In genomic region chr5:117111774-117112112, GRCm38 (mm10) we compare ENCODE assay signal across 21 mouse cellular contexts. TPM values are rescaled to one million over a fixed set of nuclear protein-coding genes. Genes with fewer than 3 reads are reported as not detected.
DNase-seq lines count a peak whose midpoint lies in the region; ATAC-seq and TF ChIP-seq lines count a peak whose summit lies in the region.
"Had no signal": no experiment of that assay in that cellular context is flagged by ENCODE, and none has a peak within 500 bp of the region (broad histone marks: within the 10 kb centered on the region; RNA-seq: fewer than 3 reads in every experiment).

No protein-coding gene starts in this region.

- intact Hi-C loops in heart, postnatal 10 days (cut with DNase I): loop anchor here (10.0 kb wide), 1 partner anchor 273 kb away; the partner anchor contains the start of gene Rfc5

- TF ChIP-seq CTCF in E14TG2a.4 (conservative IDR thresholded peaks at IDR 0.05; ENCODE audit: low read length): no peak

- H3K36me3 ChIP-seq in E14TG2a.4 (ENCODE audit: insufficient read depth, low read length): peaks cover 65% of the 10 kb centered on the region
- H3K36me3 ChIP-seq in intestine, embryonic 15.5 days: peaks cover 38% of the 10 kb centered on the region

- H3K27me3 ChIP-seq in E14TG2a.4 (ENCODE audit: insufficient read depth, low read length): no peaks in the 10 kb centered on the region
- no peaks in the 10 kb centered on the region for H3K27me3 ChIP-seq in intestine, embryonic 15.5 days (replicated peaks)
- H3K27me3 ChIP-seq: embryonic facial prominence, embryonic 13.5 days; forebrain, embryonic 13.5 days; heart, embryonic 15.5 days; Patski had no signal

- no peak overlapping the region for H3K4me2 ChIP-seq in intestine, embryonic 15.5 days (replicated peaks)
- H3K4me2 ChIP-seq: embryonic facial prominence, embryonic 13.5 days; forebrain, embryonic 13.5 days; heart, embryonic 11.5 days; heart, embryonic 15.5 days; hindbrain, embryonic 14.5 days had no signal

- peaks cover 71% of the 10 kb centered on the region for H3K4me1 ChIP-seq in E14TG2a.4 (replicated peaks; ENCODE audit: low read depth, low read length)
- no peaks in the 10 kb centered on the region; the same call in 1 of the 2 replicates for H3K4me1 ChIP-seq in intestine, embryonic 15.5 days (replicated peaks)

- H3K27ac ChIP-seq in intestine, embryonic 15.5 days: no peak overlapping the region
- H3K27ac ChIP-seq: embryonic facial prominence, embryonic 13.5 days; forebrain, embryonic 13.5 days; heart, adult 2 months; heart, embryonic 15.5 days; hindbrain, embryonic 10.5 days; hindbrain, embryonic 14.5 days had no signal

- no peak for ATAC-seq in intestine, embryonic 15.5 days
- ATAC-seq: CD4-positive, CD25-positive, alpha-beta regulatory T cell, adult 4 months; forebrain, embryonic 13.5 days; forebrain, postnatal 0 days; Patski had no signal

- H3K4me3 ChIP-seq in E14TG2a.4 (replicated peaks; ENCODE audit: low read length): peak overlapping the region; percentile 58
- H3K4me3 ChIP-seq in intestine, embryonic 15.5 days (replicated peaks): no peak overlapping the region
- H3K4me3 ChIP-seq: embryonic facial prominence, embryonic 13.5 days; forebrain, embryonic 13.5 days; heart, adult 2 months; heart, embryonic 15.5 days; hindbrain, embryonic 10.5 days had no signal

- H3K9ac ChIP-seq in intestine, embryonic 15.5 days: no peak overlapping the region
- H3K9ac ChIP-seq: embryonic facial prominence, embryonic 13.5 days; forebrain, embryonic 13.5 days; forebrain, postnatal 0 days; heart, embryonic 15.5 days; hindbrain, embryonic 14.5 days had no signal

- H3K9me3 ChIP-seq in E14TG2a.4 (ENCODE audit: low read length): no peaks in the 10 kb centered on the region
- no peaks in the 10 kb centered on the region for H3K9me3 ChIP-seq in intestine, embryonic 15.5 days
- H3K9me3 ChIP-seq: embryonic facial prominence, embryonic 13.5 days; forebrain, embryonic 13.5 days; heart, embryonic 15.5 days; hindbrain, embryonic 10.5 days had no signal

- 95% methylated on average over 7 of the region's 7 CpGs for WGBS in intestine, embryonic 15.5 days

- DNase-seq in T-cell, adult 2 months (ENCODE audit: low spot score): peak; percentile 35
- DNase-seq in thymus, postnatal 14 days: peak; percentile 45
- DNase-seq in urinary bladder, adult 18-20 months (ENCODE audit: low spot score in 2 of 2): no peak
- no peak for DNase-seq in heart, postnatal 10 days
- DNase-seq: adrenal gland, adult 2 months; adrenal gland, postnatal 25 days; cerebellum, adult 8-10 months; cerebellum, postnatal 25 days; forebrain, postnatal 0 days; gastrocnemius, postnatal 14 days; heart, adult 2 months had no signal

RNA-seq across cellular contexts. Expression of gene Suds3, which starts 4.2 kb away (rescaled TPM):
- polyA plus RNA-seq in intestine, embryonic 15.5 days (2015; fragmentation: Nextera tagmentation; extraction: Ambion mirVana): 72.7 and 73.7 TPM in 2 replicates
- 10 to 100 TPM; 63.7 to 88.5 TPM for total RNA-seq in heart, postnatal 10 days (2021)

RNA-seq across cellular contexts. Expression of gene Taok3, which starts 8.2 kb away (rescaled TPM):
- 44.9 and 45.0 TPM in 2 replicates for polyA plus RNA-seq in intestine, embryonic 15.5 days (2015; fragmentation: Nextera tagmentation; extraction: Ambion mirVana)
- total RNA-seq in heart, postnatal 10 days (2021): 1 to 10 TPM; 9.4 to 10.0 TPM

Comparison
In these comparisons a context has a peak if more than half of its experiments do, and no peak if none do; other contexts are left out.
1. DNase-seq: peak in T-cell, adult 2 months (single experiment) and thymus, postnatal 14 days (single experiment); none in urinary bladder, adult 18-20 months (0 of 2) and heart, postnatal 10 days (0 of 2).